Mouse (Mus musculus): ENCODE measurements around the gene Palm2.

DNA sequence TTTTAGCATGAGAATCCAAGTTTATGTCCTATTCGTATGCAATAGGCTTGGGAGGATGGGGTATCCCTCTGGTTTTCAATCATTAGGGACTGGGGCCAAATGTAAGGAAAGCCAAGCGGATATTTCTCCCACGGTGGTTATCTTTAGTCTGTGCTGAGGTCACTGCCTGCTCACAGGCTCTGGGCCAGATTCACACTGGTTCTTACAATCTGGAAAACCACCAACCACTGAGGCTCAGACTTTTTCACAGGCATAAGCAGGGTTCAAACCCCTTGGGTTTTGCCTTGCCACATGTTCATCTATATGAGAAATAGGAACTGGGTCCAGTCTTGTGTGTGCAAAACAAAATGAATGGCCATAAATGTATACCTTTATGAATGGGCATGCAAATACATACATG, 90.4 kb downstream of the Palm2 start:
- TF ChIP-seq CTCF (conservative IDR thresholded peaks at IDR 0.05; ENCODE audit: insufficient read depth, insufficient read length, low read depth, low read length) = no peak
- no peak for TF ChIP-seq POLR2A (IDR thresholded peaks at IDR 0.05; ENCODE audit: low read depth, low read length)
